Mouse (Mus musculus) C2C12 (cell line): ENCODE measurements at regions not wholly inside any gene's neighbourhood (a gene's known extent, or its start where the extent isn't known, plus 50 kb on each side); places are given as distances from the start of the nearest gene placed in this dataset.

Experiments
- CEBPB ChIP-seq: IDR thresholded peaks from one replicate; pipeline ENCODE4 v1.6.1; 2011; ENCODE audit warnings: low read depth, mild to moderate bottlenecking, control low read depth, moderate library complexity
- CTCF ChIP-seq: IDR thresholded peaks from one replicate; pipeline ENCODE4 v1.5.1; 2011; ENCODE audit not compliant: control insufficient read depth, insufficient read depth, insufficient read length
- MAX ChIP-seq: IDR thresholded peaks from one replicate; pipeline ENCODE4 v1.6.1; 2011; ENCODE audit warnings: mild to moderate bottlenecking, control low read depth
- MYOG ChIP-seq: IDR thresholded peaks from one replicate; pipeline ENCODE4 v1.6.1; 2011; ENCODE audit not compliant: control insufficient read depth, insufficient read length; ENCODE audit errors: extremely low read depth
- USF1 ChIP-seq: IDR thresholded peaks from one replicate; pipeline ENCODE4 v1.6.1; 2011; ENCODE audit warnings: low read depth, mild to moderate bottlenecking, control low read depth, moderate library complexity

DNA sequence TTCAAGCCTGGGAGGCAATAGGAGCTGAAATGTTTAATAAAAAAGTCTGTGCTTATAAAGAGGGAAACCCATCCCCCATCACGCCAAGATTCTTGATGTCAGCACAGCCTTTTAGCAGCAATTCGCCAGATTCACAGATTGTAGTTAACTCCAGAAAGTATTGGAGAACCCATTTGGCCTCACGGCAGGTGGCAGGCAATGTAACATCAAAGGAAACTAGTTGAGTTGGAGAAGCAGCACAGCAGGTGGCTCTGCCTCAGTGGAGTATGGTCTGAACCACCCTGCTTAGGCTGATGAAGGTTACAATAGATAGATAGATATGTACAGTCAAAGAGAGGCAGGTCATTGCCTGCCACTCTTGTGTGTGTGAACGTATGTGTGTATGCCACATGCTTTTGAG lies 420.8 kb upstream of the Klf6 start:
- TF ChIP-seq MAX, result no peak
- no peak for TF ChIP-seq USF1
- no peak for TF ChIP-seq CTCF
- TF ChIP-seq MYOG, result no peak
- no peak for TF ChIP-seq CEBPB
